Mouse (Mus musculus): ENCODE measurements around the gene Mcat.

- no peak for TF ChIP-seq POLR2A (IDR thresholded peaks at IDR 0.05; ENCODE audit: control insufficient read depth, low read depth, low read length)
- TF ChIP-seq CTCF (IDR thresholded peaks at IDR 0.05; ENCODE audit: control insufficient read depth, insufficient read depth, insufficient replicate concordance, low read depth, low read length) = peak; percentile 26; the same call in 1 of the 2 replicates
Observed at GRCm38 (mm10) chr15:83509950-83510804, 53.4 kb downstream of the Mcat start.

Data from testis, adult 2 months (tissue).